Mouse (Mus musculus): ENCODE measurements around the gene Serpinb1c.
"Not testable (repeated sequence)": the region's sequence is repeated elsewhere in the genome, so short reads cannot be mapped to it uniquely, and the experiment has no call there.

Gene Serpinb1c

GRCm38 (mm10) chr13:32865591-32865990 is 32.4 kb downstream of the Serpinb1c start:
- no peak for DNase-seq (ENCODE audit: low spot score)

- DNase-seq (ENCODE audit: low spot score): not testable (repeated sequence)
These were observed 33.5 kb downstream of the Serpinb1c start for GRCm38 (mm10) chr13:32864529-32864928.

- no peak for DNase-seq (ENCODE audit: low spot score)
These were observed 34.6 kb downstream of the Serpinb1c start for GRCm38 (mm10) chr13:32863456-32863855.

GRCm38 (mm10) chr13:32860821-32861220 is 37.2 kb downstream of the Serpinb1c start:
- no peak for DNase-seq (ENCODE audit: low spot score)

GRCm38 (mm10) chr13:32853073-32853472 is 44.9 kb downstream of the Serpinb1c start:
- DNase-seq (ENCODE audit: low spot score): no peak

- DNase-seq (ENCODE audit: low spot score): no peak
These were observed 45.5 kb downstream of the Serpinb1c start for GRCm38 (mm10) chr13:32852539-32852938.

GRCm38 (mm10) chr13:32851967-32852366 is 46.0 kb downstream of the Serpinb1c start:
- peak; percentile 34 for DNase-seq (ENCODE audit: low spot score)

GRCm38 (mm10) chr13:32850668-32851404 is 47.2 kb downstream of the Serpinb1c start, which contains the start of gene Serpinb1a:
Gene Serpinb1a, minus strand, starts transcription at chr13:32851185.
- DNase-seq (ENCODE audit: low spot score): peak; percentile 39

GRCm38 (mm10) chr13:32850156-32850555 is 47.9 kb downstream of the Serpinb1c start:
- no peak for DNase-seq (ENCODE audit: low spot score)

GRCm38 (mm10) chr13:32849531-32850123 is 48.4 kb downstream of the Serpinb1c start:
- DNase-seq (ENCODE audit: low spot score): no peak

GRCm38 (mm10) chr13:32849092-32849491 is 48.9 kb downstream of the Serpinb1c start:
- no peak for DNase-seq (ENCODE audit: low spot score)

- no peak for DNase-seq (ENCODE audit: low spot score)
These were observed 51.8 kb downstream of the Serpinb1c start for GRCm38 (mm10) chr13:32846221-32846620.

GRCm38 (mm10) chr13:32841349-32841748 is 56.7 kb downstream of the Serpinb1c start:
- DNase-seq (ENCODE audit: low spot score): no peak

GRCm38 (mm10) chr13:32839314-32839713 is 58.7 kb downstream of the Serpinb1c start:
- no peak for DNase-seq (ENCODE audit: low spot score)

- no peak for DNase-seq (ENCODE audit: low spot score)
These were observed 63.5 kb downstream of the Serpinb1c start for GRCm38 (mm10) chr13:32834513-32834912.

- no peak for DNase-seq (ENCODE audit: low spot score)
These were observed 64.8 kb downstream of the Serpinb1c start for GRCm38 (mm10) chr13:32833237-32833636.

- no peak for DNase-seq (ENCODE audit: low spot score)
These were observed 65.2 kb downstream of the Serpinb1c start for GRCm38 (mm10) chr13:32832776-32833175.

GRCm38 (mm10) chr13:32831505-32832273 is 66.3 kb downstream of the Serpinb1c start:
- no peak for DNase-seq (ENCODE audit: low spot score)

Data from urinary bladder, postnatal 25 days (tissue).